Mouse (Mus musculus) limb, embryonic 13.5 days (tissue): ENCODE results near the gene Uchl3. TPM values are rescaled to one million over a fixed set of nuclear protein-coding genes. Genes with fewer than 3 reads are reported as not detected.

Experiments used
- ATAC-seq: fragments of 200-750 bp; cut with Nextera tagmentation; 2 replicates; pipeline ENCODE4 v1.8.0; 2017; ENCODE audit warnings: low read depth, moderate number of reproducible peaks, moderate TSS enrichment; ENCODE audit not compliant: low FRiP score
- H3K27ac ChIP-seq: fragments of 300-500 bp; sonication (generic); 2 replicates; pipeline ENCODE4 v1.5.1; 2015; ENCODE audit warnings: inconsistent platforms, mild to moderate bottlenecking, moderate library complexity
- H3K27me3 ChIP-seq: fragments of 300-500 bp; sonication (generic); 2 replicates; pipeline ENCODE4 v1.6.1; 2015; ENCODE audit warnings: mild to moderate bottlenecking, inconsistent platforms
- H3K36me3 ChIP-seq: fragments of 300-500 bp; sonication (generic); 2 replicates; pipeline ENCODE4 v1.6.1; 2015; ENCODE audit warnings: inconsistent platforms, mild to moderate bottlenecking, moderate library complexity
- H3K4me1 ChIP-seq: fragments of 300-500 bp; sonication (generic); 2 replicates; pipeline ENCODE4 v1.6.1; 2015; ENCODE audit warnings: inconsistent platforms
- H3K4me2 ChIP-seq: fragments of 300-500 bp; sonication (generic); replicated peaks from 2 replicates; pipeline ENCODE4 v1.6.1; 2015; ENCODE audit warnings: inconsistent platforms, mild to moderate bottlenecking, moderate library complexity
- H3K4me3 ChIP-seq: fragments of 300-500 bp; sonication (generic); 2 replicates; pipeline ENCODE4 v1.5.1; 2015; ENCODE audit warnings: moderate library complexity, mild to moderate bottlenecking, inconsistent platforms
- H3K9ac ChIP-seq: fragments of 300-500 bp; sonication (generic); 2 replicates; pipeline ENCODE4 v1.6.1; 2015; ENCODE audit warnings: mild to moderate bottlenecking, inconsistent platforms
- H3K9me3 ChIP-seq: fragments of 300-500 bp; sonication (generic); 2 replicates; pipeline ENCODE4 v1.6.1; 2016; ENCODE audit warnings: inconsistent platforms
- WGBS: fragments of 180-500 bp; shearing (Covaris S2); methylation state at CpG from one replicate; pipeline ENCODE4 v1.1.7; 2015; 5-methylcytosine and 5-hydroxymethylcytosine counted together
- polyA plus RNA-seq: library from polyadenylated mRNA; unstranded; fragments of >200 nt; fragmentation: Nextera tagmentation; extraction: Ambion mirVana; gene quantifications from 2 replicates; pipeline ENCODE4 v1.2.1, GENCODE M21; 2015

The Uchl3 gene
- polyA plus RNA-seq, 1 experiment from 2014 or later, result 121 TPM

DNA sequence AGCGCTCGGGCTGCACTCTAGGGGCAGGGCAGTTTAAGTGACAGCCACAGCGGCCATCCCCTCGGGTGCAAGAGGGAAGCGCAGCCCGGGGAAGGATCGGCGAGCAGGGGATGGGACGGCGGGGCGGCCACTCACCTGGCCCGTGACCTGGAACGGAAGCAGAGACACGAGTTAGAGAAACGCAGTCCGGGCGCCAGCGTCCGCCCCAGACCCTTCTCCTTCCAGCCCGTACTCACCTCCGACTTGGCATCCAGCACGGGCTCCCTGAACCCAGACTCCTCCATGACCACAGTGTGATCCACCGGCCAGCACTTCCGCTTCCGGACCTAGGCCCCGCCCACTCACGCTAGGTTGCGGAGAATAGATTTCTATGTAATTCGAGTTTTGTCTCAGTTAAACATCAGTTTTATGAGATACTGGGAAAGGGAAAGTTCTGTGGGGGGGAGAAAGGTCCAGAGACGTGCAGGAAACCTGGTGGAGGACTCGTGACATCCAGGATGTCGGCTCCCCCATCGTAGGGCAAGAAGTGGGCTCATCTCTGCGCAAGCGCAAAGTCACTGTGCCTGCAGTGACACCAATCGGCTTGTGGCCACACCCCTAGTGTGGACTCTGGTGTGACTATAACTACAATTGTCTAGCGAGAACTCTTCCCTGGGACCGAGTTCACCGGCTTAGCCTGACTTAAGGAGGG is 13.5 kb upstream of the Uchl3 start, which contains the start of gene Commd6:
TSS of gene Commd6 (minus strand) at position 534 of the 691 bp plus-strand sequence.
- peak within 1 kb of the TSS; percentile 56 for H3K27ac ChIP-seq
- no peaks in the 10 kb centered on the region for H3K27me3 ChIP-seq
- H3K36me3 ChIP-seq, result peaks cover 9% of the 10 kb centered on the region
- H3K9me3 ChIP-seq, result no peaks in the 10 kb centered on the region
- peak within 1 kb of the TSS; percentile 81 for H3K4me3 ChIP-seq
- ATAC-seq, result peak; percentile 98
- peaks cover 6% of the 10 kb centered on the region; the same call in 1 of the 2 replicates for H3K4me1 ChIP-seq
- H3K4me2 ChIP-seq, result peak within 1 kb of the TSS; percentile 80
- 0% methylated on average over 39 of the region's 39 CpGs for WGBS
- peak within 1 kb of the TSS; percentile 83 for H3K9ac ChIP-seq

GRCm38 (mm10) chr14:101644948-101645347 is 8.8 kb upstream of the Uchl3 start:
- H3K4me3 ChIP-seq, result no peak overlapping the region
- H3K9me3 ChIP-seq, result no peaks in the 10 kb centered on the region
- 85% methylated on average over 1 of the region's 1 CpGs for WGBS
- no peak overlapping the region for H3K9ac ChIP-seq
- no peak overlapping the region for H3K27ac ChIP-seq
- no peak for ATAC-seq
- no peaks in the 10 kb centered on the region for H3K4me1 ChIP-seq
- no peaks in the 10 kb centered on the region for H3K27me3 ChIP-seq
- no peak overlapping the region for H3K4me2 ChIP-seq
- no peaks in the 10 kb centered on the region for H3K36me3 ChIP-seq

GRCm38 (mm10) chr14:101650551-101650950 is 3.2 kb upstream of the Uchl3 start:
- H3K4me1 ChIP-seq, result peaks cover 4% of the 10 kb centered on the region
- no peaks in the 10 kb centered on the region for H3K27me3 ChIP-seq
- H3K4me2 ChIP-seq, result no peak overlapping the region
- no peak overlapping the region for H3K9ac ChIP-seq
- no peak overlapping the region for H3K27ac ChIP-seq
- no peaks in the 10 kb centered on the region for H3K36me3 ChIP-seq
- ATAC-seq, result no peak
- no peaks in the 10 kb centered on the region for H3K9me3 ChIP-seq
- WGBS, result 69% methylated on average over 4 of the region's 4 CpGs
- no peak overlapping the region for H3K4me3 ChIP-seq

GRCm38 (mm10) chr14:101652571-101652970 is 1.2 kb upstream of the Uchl3 start:
- no peak for ATAC-seq
- H3K4me3 ChIP-seq, result no peak overlapping the region
- no peak overlapping the region for H3K9ac ChIP-seq
- no peaks in the 10 kb centered on the region for H3K36me3 ChIP-seq
- H3K4me2 ChIP-seq, result no peak overlapping the region
- no peaks in the 10 kb centered on the region for H3K9me3 ChIP-seq
- WGBS, result 93% methylated on average over 6 of the region's 6 CpGs
- no peaks in the 10 kb centered on the region for H3K27me3 ChIP-seq
- H3K4me1 ChIP-seq, result peaks cover 4% of the 10 kb centered on the region
- no peak overlapping the region for H3K27ac ChIP-seq

DNA sequence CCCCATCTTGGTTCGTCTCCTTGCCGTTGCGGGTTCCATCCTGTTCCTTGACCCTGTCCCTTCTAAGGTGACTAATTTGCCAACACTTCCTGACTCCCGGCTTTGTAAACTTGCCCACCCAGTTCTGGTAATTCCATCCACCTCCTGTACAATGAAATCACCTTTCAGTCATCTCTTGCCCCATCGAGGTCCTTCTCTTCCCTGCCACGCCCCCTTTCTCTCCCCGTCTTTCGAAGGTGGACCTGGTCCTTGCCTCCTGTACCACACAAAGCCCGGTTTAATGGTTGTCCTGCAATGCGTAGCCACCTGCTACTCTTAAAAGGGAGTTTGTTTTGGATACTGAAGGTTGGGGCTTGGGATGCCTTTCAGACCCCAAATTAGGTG is 751 bp downstream of the Uchl3 start:
- Histone ChIP-seq H3K4me2 (peak overlapping the region; percentile 95), H3K36me3 (no peaks in the 10 kb centered on the region), H3K27me3 (no peaks in the 10 kb centered on the region), H3K4me1 (peaks cover 4% of the 10 kb centered on the region), H3K9me3 (no peaks in the 10 kb centered on the region), H3K4me3 (peak overlapping the region; percentile 98), H3K27ac (no peak overlapping the region), H3K9ac (peak overlapping the region; percentile 86)
- WGBS, result under 1% methylated on average over 10 of the region's 10 CpGs
- ATAC-seq, result peak; percentile 4; the same call in 1 of the 2 replicates

- Histone ChIP-seq H3K9me3 (no peaks in the 10 kb centered on the region), H3K36me3 (peaks cover 6% of the 10 kb centered on the region; the same call in 1 of the 2 replicates), H3K9ac (no peak overlapping the region), H3K4me3 (no peak overlapping the region), H3K27ac (no peak overlapping the region), H3K27me3 (no peaks in the 10 kb centered on the region), H3K4me1 (peaks cover 4% of the 10 kb centered on the region), H3K4me2 (no peak overlapping the region)
- 83% methylated on average over 10 of the region's 10 CpGs for WGBS
- ATAC-seq, result no peak
Observed at GRCm38 (mm10) chr14:101656307-101656706, 2.5 kb downstream of the Uchl3 start.

GRCm38 (mm10) chr14:101661654-101662412 is 8.1 kb downstream of the Uchl3 start:
- Histone ChIP-seq H3K27me3 (no peaks in the 10 kb centered on the region), H3K9me3 (no peaks in the 10 kb centered on the region), H3K4me3 (no peak overlapping the region), H3K4me2 (no peak overlapping the region), H3K27ac (no peak overlapping the region), H3K4me1 (no peaks in the 10 kb centered on the region), H3K9ac (no peak overlapping the region), H3K36me3 (peaks cover 12% of the 10 kb centered on the region)
- 36% methylated on average over 3 of the region's 3 CpGs for WGBS
- no peak for ATAC-seq

DNA sequence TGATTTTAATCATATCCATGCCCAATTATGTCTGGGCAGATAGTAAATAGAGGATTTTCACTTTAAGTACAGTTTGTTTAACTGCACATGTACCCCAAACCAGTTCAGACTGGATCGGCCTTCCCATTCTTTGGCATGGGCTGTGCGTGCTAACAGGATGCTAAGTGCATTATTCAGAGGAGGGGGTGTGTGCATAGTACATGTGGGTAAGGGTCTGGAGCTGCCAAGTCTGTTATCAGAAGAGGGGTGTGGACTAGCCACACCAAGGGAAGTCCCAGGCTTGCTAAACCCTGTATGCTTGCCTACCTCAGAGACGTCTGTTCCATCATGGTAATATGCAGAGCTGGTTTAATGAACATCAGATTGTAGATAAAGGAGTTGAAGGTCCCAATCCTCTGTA is 10.5 kb downstream of the Uchl3 start:
- no peak overlapping the region for H3K4me3 ChIP-seq

DNA sequence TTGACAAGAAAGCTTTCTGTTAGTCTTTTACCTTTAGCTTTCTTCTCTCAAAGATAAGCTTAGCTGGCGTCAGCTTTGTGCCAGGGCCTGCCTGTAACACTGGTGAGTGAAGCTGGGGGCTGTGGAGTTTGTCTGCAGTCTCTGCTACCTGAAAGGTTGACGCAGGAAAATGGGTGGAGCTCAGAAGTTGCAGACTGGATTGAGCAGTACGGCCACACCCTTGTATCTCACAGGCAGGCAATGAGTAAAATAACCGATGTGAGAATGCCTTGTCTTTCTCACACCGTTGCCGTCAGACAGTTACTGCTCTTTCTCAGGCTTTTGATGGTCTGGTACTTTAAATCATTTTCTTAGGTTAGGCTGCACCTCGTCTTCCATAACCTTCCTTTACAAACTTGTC is 12.3 kb downstream of the Uchl3 start:
- Histone ChIP-seq H3K4me3 (no peak overlapping the region), H3K9me3 (no peaks in the 10 kb centered on the region), H3K36me3 (peaks cover 31% of the 10 kb centered on the region), H3K4me1 (no peaks in the 10 kb centered on the region), H3K27me3 (no peaks in the 10 kb centered on the region), H3K27ac (no peak overlapping the region), H3K9ac (no peak overlapping the region), H3K4me2 (no peak overlapping the region)
- ATAC-seq, result no peak
- WGBS, result 89% methylated on average over 7 of the region's 7 CpGs

More for the DNA sequence above, 10.5 kb downstream of the Uchl3 start:
- Histone ChIP-seq H3K9ac (no peak overlapping the region), H3K27me3 (no peaks in the 10 kb centered on the region), H3K9me3 (no peaks in the 10 kb centered on the region), H3K4me1 (no peaks in the 10 kb centered on the region), H3K27ac (no peak overlapping the region), H3K4me2 (no peak overlapping the region), H3K36me3 (peaks cover 20% of the 10 kb centered on the region)
- ATAC-seq, result no peak
- 84% methylated on average over 3 of the region's 3 CpGs for WGBS

GRCm38 (mm10) chr14:101666536-101666935 is 12.8 kb downstream of the Uchl3 start:
- no peak overlapping the region for H3K4me2 ChIP-seq
- no peak overlapping the region for H3K4me3 ChIP-seq
- no peaks in the 10 kb centered on the region for H3K4me1 ChIP-seq
- no peak overlapping the region for H3K9ac ChIP-seq
- no peaks in the 10 kb centered on the region for H3K9me3 ChIP-seq
- peaks cover 26% of the 10 kb centered on the region for H3K36me3 ChIP-seq
- 79% methylated on average over 5 of the region's 5 CpGs for WGBS
- ATAC-seq, result no peak
- H3K27me3 ChIP-seq, result no peaks in the 10 kb centered on the region
- no peak overlapping the region for H3K27ac ChIP-seq

GRCm38 (mm10) chr14:101668626-101669025 is 14.9 kb downstream of the Uchl3 start:
- no peaks in the 10 kb centered on the region for H3K9me3 ChIP-seq
- 89% methylated on average over 7 of the region's 7 CpGs for WGBS

GRCm38 (mm10) chr14:101672226-101672625 is 18.5 kb downstream of the Uchl3 start:
- H3K9me3 ChIP-seq, result no peaks in the 10 kb centered on the region
- no peak overlapping the region for H3K4me2 ChIP-seq
- H3K4me3 ChIP-seq, result no peak overlapping the region
- no peaks in the 10 kb centered on the region for H3K27me3 ChIP-seq
- peaks cover 25% of the 10 kb centered on the region for H3K36me3 ChIP-seq
- 92% methylated on average over 1 of the region's 1 CpGs for WGBS
- no peak overlapping the region for H3K9ac ChIP-seq
- no peak for ATAC-seq
- H3K4me1 ChIP-seq, result no peaks in the 10 kb centered on the region
- H3K27ac ChIP-seq, result no peak overlapping the region

More at GRCm38 (mm10) chr14:101668626-101669025, 14.9 kb downstream of the Uchl3 start:
- H3K4me1 ChIP-seq, result no peaks in the 10 kb centered on the region
- H3K4me2 ChIP-seq, result no peak overlapping the region
- no peak for ATAC-seq
- H3K36me3 ChIP-seq, result peaks cover 29% of the 10 kb centered on the region
- no peak overlapping the region for H3K9ac ChIP-seq
- no peak overlapping the region for H3K4me3 ChIP-seq
- H3K27me3 ChIP-seq, result no peaks in the 10 kb centered on the region
- no peak overlapping the region for H3K27ac ChIP-seq
